In genomic region chr3:146567366-146567765, GRCm38 (mm10) we compare ENCODE assay signal across 15 mouse cellular contexts. TPM values are rescaled to one million over a fixed set of nuclear protein-coding genes. Genes with fewer than 3 reads are reported as not detected.
"Had no signal": no experiment of that assay in that cellular context is flagged by ENCODE, and none has a peak within 500 bp of the region (broad histone marks: within the 10 kb centered on the region; RNA-seq: fewer than 3 reads in every experiment).

No protein-coding gene starts in this region.

- H3K27me3 ChIP-seq: kidney, embryonic 15.5 days; limb, embryonic 13.5 days; liver, embryonic 13.5 days; midbrain, embryonic 13.5 days had no signal

- H3K36me3 ChIP-seq: kidney, embryonic 15.5 days; limb, embryonic 13.5 days; liver, embryonic 13.5 days; midbrain, embryonic 13.5 days had no signal

- H3K4me1 ChIP-seq: kidney, embryonic 15.5 days; limb, embryonic 13.5 days; liver, embryonic 13.5 days had no signal

- H3K4me3 ChIP-seq: kidney, embryonic 15.5 days; limb, embryonic 13.5 days; liver, embryonic 13.5 days; midbrain, embryonic 13.5 days had no signal

- H3K27ac ChIP-seq: limb, embryonic 13.5 days; liver, embryonic 13.5 days; midbrain, embryonic 13.5 days had no signal

- DNase-seq: kidney, adult 2 months; kidney, postnatal 25 days; layer of hippocampus, postnatal 36 days; left cerebral cortex, postnatal 4 days; liver, embryonic 13.5 days; lung, adult 18-20 months; spleen, adult 18-20 months; thymus, postnatal 4 days had no signal

RNA-seq across cellular contexts. Expression of gene Uox, which starts 2.9 kb away (rescaled TPM):
- total RNA-seq: midbrain, postnatal 0 days had no signal
- polyA plus RNA-seq: kidney, adult 2 months; midbrain, embryonic 13.5 days; neural tube, embryonic 14.5 days; stomach, embryonic 14.5 days had no signal

RNA-seq across cellular contexts. Expression of gene Dnase2b, which starts 48.0 kb away (rescaled TPM):
- total RNA-seq: layer of hippocampus, postnatal 36 days; left cerebral cortex, postnatal 4 days; midbrain, postnatal 0 days had no signal
- polyA plus RNA-seq: kidney, adult 2 months; limb, embryonic 13.5 days; lung, embryonic 16.5 days; midbrain, embryonic 13.5 days; midbrain, postnatal 0 days; neural tube, embryonic 14.5 days; stomach, embryonic 14.5 days had no signal
